Mouse (Mus musculus): ENCODE data around the gene Runx1. TPM values are rescaled to one million over a fixed set of nuclear protein-coding genes. Genes with fewer than 3 reads are reported as not detected.

Gene Runx1
- total RNA-seq, 2 experiments from 2014 or later, result 0.95 to 1.4 TPM

GRCm38 (mm10) chr16:92743755-92744154 is 82.2 kb downstream of the Runx1 start:
- Histone ChIP-seq H3K4me3 (no peak overlapping the region), H3K27ac (no peak overlapping the region)
- no peak for DNase-seq (ENCODE audit: low spot score in 2 of 2)
- TF ChIP-seq CTCF (conservative IDR thresholded peaks at IDR 0.05), result no peak

GRCm38 (mm10) chr16:92741342-92741741 is 84.6 kb downstream of the Runx1 start:
- H3K27ac ChIP-seq, result no peak overlapping the region
- DNase-seq (ENCODE audit: low spot score in 2 of 2), result no peak
- no peak for TF ChIP-seq CTCF (conservative IDR thresholded peaks at IDR 0.05)
- no peak overlapping the region for H3K4me3 ChIP-seq

- DNase-seq (ENCODE audit: low spot score in 2 of 2), result no peak
- TF ChIP-seq CTCF (conservative IDR thresholded peaks at IDR 0.05), result no peak
- Histone ChIP-seq H3K4me3 (no peak overlapping the region), H3K27ac (no peak overlapping the region)
Observed at GRCm38 (mm10) chr16:92740541-92740940, 85.4 kb downstream of the Runx1 start.

GRCm38 (mm10) chr16:92739997-92740396 is 86.0 kb downstream of the Runx1 start:
- no peak overlapping the region for H3K27ac ChIP-seq
- DNase-seq (ENCODE audit: low spot score in 2 of 2), result no peak
- TF ChIP-seq CTCF (conservative IDR thresholded peaks at IDR 0.05), result no peak
- H3K4me3 ChIP-seq, result no peak overlapping the region

- DNase-seq (ENCODE audit: low spot score in 2 of 2), result no peak
- TF ChIP-seq CTCF (conservative IDR thresholded peaks at IDR 0.05), result no peak
- Histone ChIP-seq H3K27ac (no peak overlapping the region), H3K4me3 (no peak overlapping the region)
Observed at GRCm38 (mm10) chr16:92739071-92739793, 86.7 kb downstream of the Runx1 start.

GRCm38 (mm10) chr16:92738476-92739010 is 87.4 kb downstream of the Runx1 start:
- no peak overlapping the region for H3K27ac ChIP-seq
- H3K4me3 ChIP-seq, result no peak overlapping the region
- no peak for TF ChIP-seq CTCF (conservative IDR thresholded peaks at IDR 0.05)
- DNase-seq (ENCODE audit: low spot score in 2 of 2), result peak in 1 of 2 experiments; percentile 1

- TF ChIP-seq CTCF (conservative IDR thresholded peaks at IDR 0.05), result no peak
- DNase-seq (ENCODE audit: low spot score in 2 of 2), result no peak
- H3K4me3 ChIP-seq, result no peak overlapping the region
- H3K27ac ChIP-seq, result no peak overlapping the region
Observed at GRCm38 (mm10) chr16:92726870-92727269, 99.1 kb downstream of the Runx1 start.

- no peak for DNase-seq (ENCODE audit: low spot score in 2 of 2)
- Histone ChIP-seq H3K27ac (no peak overlapping the region), H3K4me3 (no peak overlapping the region)
- no peak for TF ChIP-seq CTCF (conservative IDR thresholded peaks at IDR 0.05)
Observed at GRCm38 (mm10) chr16:92724526-92724925, 101.4 kb downstream of the Runx1 start.

- H3K4me3 ChIP-seq, result no peak overlapping the region
- DNase-seq (ENCODE audit: low spot score in 2 of 2), result no peak
- H3K27ac ChIP-seq, result no peak overlapping the region
- TF ChIP-seq CTCF (conservative IDR thresholded peaks at IDR 0.05), result no peak
Observed at GRCm38 (mm10) chr16:92720678-92721077, 105.3 kb downstream of the Runx1 start.

- Histone ChIP-seq H3K27ac (no peak overlapping the region), H3K4me3 (no peak overlapping the region)
- DNase-seq (ENCODE audit: low spot score in 2 of 2), result no peak
- no peak for TF ChIP-seq CTCF (conservative IDR thresholded peaks at IDR 0.05)
Observed at GRCm38 (mm10) chr16:92719725-92720124, 106.2 kb downstream of the Runx1 start.

- no peak for TF ChIP-seq CTCF (conservative IDR thresholded peaks at IDR 0.05)
- no peak for DNase-seq (ENCODE audit: low spot score in 2 of 2)
- no peak overlapping the region for H3K4me3 ChIP-seq
- no peak overlapping the region for H3K27ac ChIP-seq
Observed at GRCm38 (mm10) chr16:92715599-92716483, 110.1 kb downstream of the Runx1 start.

- H3K4me3 ChIP-seq, result no peak overlapping the region
- H3K27ac ChIP-seq, result no peak overlapping the region
- no peak for TF ChIP-seq CTCF (conservative IDR thresholded peaks at IDR 0.05)
- DNase-seq (ENCODE audit: low spot score in 2 of 2), result no peak
Observed at GRCm38 (mm10) chr16:92710161-92710560, 115.8 kb downstream of the Runx1 start.

GRCm38 (mm10) chr16:92708718-92709117 is 117.2 kb downstream of the Runx1 start:
- no peak overlapping the region for H3K4me3 ChIP-seq
- TF ChIP-seq CTCF (conservative IDR thresholded peaks at IDR 0.05), result peak; percentile 38
- H3K27ac ChIP-seq, result no peak overlapping the region
- DNase-seq (ENCODE audit: low spot score in 2 of 2), result no peak
